Mouse (Mus musculus) lung, postnatal 36 days (tissue): ENCODE measurements around the gene Pitpnb.

Source experiments
- DNase-seq: peaks from one replicate; pipeline ENCODE4 v3.0.0; 2022; ENCODE audit warnings: mixed read lengths

Pitpnb gene

GRCm38 (mm10) chr5:111356811-111357617 lies 26.5 kb downstream of the Pitpnb start:
- DNase-seq = peak; percentile 56

- no peak for DNase-seq
These were observed 30.0 kb downstream of the Pitpnb start for GRCm38 (mm10) chr5:111360546-111360945.

GRCm38 (mm10) chr5:111361058-111361457 lies 30.5 kb downstream of the Pitpnb start:
- peak; percentile 40 for DNase-seq

- DNase-seq = no peak
These were observed 31.3 kb downstream of the Pitpnb start for GRCm38 (mm10) chr5:111361846-111362245.

GRCm38 (mm10) chr5:111363446-111364062 lies 33.0 kb downstream of the Pitpnb start:
- DNase-seq = no peak

GRCm38 (mm10) chr5:111364533-111364932 lies 34.0 kb downstream of the Pitpnb start:
- peak; percentile 87 for DNase-seq

- DNase-seq = peak; percentile 32
These were observed 35.6 kb downstream of the Pitpnb start for GRCm38 (mm10) chr5:111366140-111366539.

- DNase-seq = no peak
These were observed 37.5 kb downstream of the Pitpnb start for GRCm38 (mm10) chr5:111367937-111368517.

GRCm38 (mm10) chr5:111368576-111368975 lies 38.0 kb downstream of the Pitpnb start:
- no peak for DNase-seq

GRCm38 (mm10) chr5:111375616-111376015 lies 45.1 kb downstream of the Pitpnb start:
- DNase-seq = no peak

GRCm38 (mm10) chr5:111376276-111377020 lies 45.9 kb downstream of the Pitpnb start:
- DNase-seq = no peak

GRCm38 (mm10) chr5:111378126-111378993 lies 47.8 kb downstream of the Pitpnb start:
- no peak for DNase-seq

- no peak for DNase-seq
These were observed 52.8 kb downstream of the Pitpnb start for GRCm38 (mm10) chr5:111383335-111383734.

- DNase-seq = no peak
These were observed 60.3 kb downstream of the Pitpnb start for GRCm38 (mm10) chr5:111390911-111391310.

- DNase-seq = no peak
These were observed 60.9 kb downstream of the Pitpnb start for GRCm38 (mm10) chr5:111391485-111391884.

- DNase-seq = peak; percentile 72
These were observed 63.0 kb downstream of the Pitpnb start for GRCm38 (mm10) chr5:111393346-111394197.

- no peak for DNase-seq
These were observed 63.9 kb downstream of the Pitpnb start for GRCm38 (mm10) chr5:111394198-111395053.

- no peak for DNase-seq
These were observed 65.2 kb downstream of the Pitpnb start for GRCm38 (mm10) chr5:111395771-111396170.

GRCm38 (mm10) chr5:111396199-111396598 lies 65.6 kb downstream of the Pitpnb start:
- DNase-seq = no peak

GRCm38 (mm10) chr5:111398471-111398870 lies 67.9 kb downstream of the Pitpnb start:
- DNase-seq = no peak
